Mouse (Mus musculus) heart, adult 2 months (tissue): ENCODE data around the gene Olfr1055.
"Not testable (repeated sequence)": the region's sequence is repeated elsewhere in the genome, so short reads cannot be mapped to it uniquely, and the experiment has no call there.

Experiments used
- CTCF ChIP-seq: fragments of 200-600 bp; IDR thresholded peaks from 2 replicates; pipeline ENCODE4 v1.8.1; 2022; ENCODE audit warnings: antibody characterized with exemption, mild to moderate bottlenecking, moderate library complexity
- EP300 ChIP-seq: fragments of 200-500 bp; IDR thresholded peaks from 2 replicates; pipeline ENCODE4 v1.6.1; 2011; ENCODE audit warnings: low read depth, low read length, control low read depth; ENCODE audit not compliant: insufficient read depth
- POLR2A ChIP-seq: fragments of 200-500 bp; IDR thresholded peaks from 2 replicates; pipeline ENCODE4 v1.6.1; 2011; ENCODE audit warnings: mild to moderate bottlenecking, low read depth, low read length, control low read depth; ENCODE audit not compliant: insufficient read depth

DNA sequence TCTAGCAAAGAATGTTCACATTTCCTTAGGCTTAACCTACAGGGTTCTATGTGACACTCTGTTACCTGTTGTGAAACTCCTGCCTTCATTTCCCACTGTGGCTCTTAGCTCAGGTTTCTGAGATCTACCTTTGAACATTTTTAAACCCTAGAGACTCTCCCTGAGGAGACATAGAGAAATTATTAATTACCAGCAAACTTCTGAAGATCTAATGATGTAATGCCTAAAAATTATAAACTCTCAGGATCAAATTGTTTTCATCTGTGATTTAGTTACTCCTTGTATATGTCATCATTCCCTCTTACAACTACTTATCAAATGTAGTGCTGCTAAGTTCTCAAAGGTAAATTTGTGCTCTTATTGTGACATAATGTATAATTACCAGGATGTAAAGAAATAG is 38.4 kb upstream of the Olfr1055 start, which contains the start of gene Olfr1058:
- TF ChIP-seq CTCF, POLR2A, EP300: not testable (repeated sequence)
